7 mouse cellular contexts compared by ENCODE assay signal in the genomic region with DNA sequence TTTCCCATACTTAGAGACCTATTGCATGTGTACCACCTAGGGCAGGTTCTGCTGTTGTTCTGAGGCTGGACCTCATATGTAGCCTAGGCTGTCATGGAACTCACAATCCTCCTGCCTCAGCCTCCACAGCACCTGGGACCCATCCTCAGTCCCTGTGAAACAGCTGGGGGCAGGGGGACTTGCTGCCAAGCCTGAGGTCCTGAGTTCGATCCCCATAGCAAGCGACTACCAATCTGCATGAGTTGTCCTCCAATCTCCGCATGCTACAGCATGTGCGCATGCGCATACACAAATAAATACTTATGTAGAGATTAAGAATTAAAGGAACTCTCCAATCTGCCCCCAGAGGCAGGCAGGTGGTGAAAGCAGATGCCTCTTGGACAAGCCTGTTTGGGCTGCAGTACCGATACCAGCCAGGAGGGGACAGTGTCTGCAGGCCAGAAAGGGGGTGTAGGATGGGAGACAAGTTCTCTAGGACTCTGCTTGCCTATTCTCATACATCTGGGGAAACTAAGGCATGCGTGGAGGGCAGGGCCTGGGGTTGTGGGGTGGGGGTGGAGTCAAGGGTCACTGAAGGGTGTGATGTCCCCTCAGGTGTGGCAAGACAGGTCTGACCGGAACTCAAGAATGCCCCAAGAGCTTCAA. TPM values are rescaled to one million over a fixed set of nuclear protein-coding genes. Genes with fewer than 3 reads are reported as not detected.
DNase-seq lines count a peak whose midpoint lies in the region; ATAC-seq and TF ChIP-seq lines count a peak whose summit lies in the region.

No protein-coding gene starts in this region.

- no peaks in the 10 kb centered on the region for H3K36me3 ChIP-seq in kidney, adult 2 months (ENCODE audit: control insufficient read depth, insufficient read depth, low read length)
- H3K36me3 ChIP-seq in kidney, embryonic 16.5 days (ENCODE audit: insufficient read depth, low read length): no peaks in the 10 kb centered on the region
- H3K36me3 ChIP-seq in ES-Bruce4 (ENCODE audit: control insufficient read depth, insufficient read depth, low read length, poor library complexity, severe bottlenecking): no peaks in the 10 kb centered on the region
- H3K36me3 ChIP-seq in intestine, embryonic 16.5 days (ENCODE audit: control insufficient read depth, insufficient read depth, low read length): no peaks in the 10 kb centered on the region

- peak; percentile 53 for DNase-seq in kidney, adult 2 months
- DNase-seq in c-Kit-negative CD71-positive TER-119-positive erythroid progenitor cells, embryonic 14.5 days (ENCODE audit: low read depth, low spot score): peak; percentile 51
- DNase-seq in naive thymus-derived CD4-positive, alpha-beta T cell, adult 2 months (ENCODE audit: low read depth): peak; percentile 81
- DNase-seq in layer of hippocampus, adult 9-11 months: no peak

- H3K27ac ChIP-seq in kidney, adult 2 months (ENCODE audit: insufficient read depth, low read depth, low read length): no peak overlapping the region
- H3K27ac ChIP-seq in kidney, embryonic 16.5 days (ENCODE audit: low read length): no peak overlapping the region
- no peak overlapping the region for H3K27ac ChIP-seq in ES-Bruce4 (ENCODE audit: insufficient read depth, low read length)
- H3K27ac ChIP-seq in intestine, embryonic 16.5 days (ENCODE audit: low read length): peak overlapping the region; percentile 85

- TF ChIP-seq POLR2A in kidney, adult 2 months (IDR thresholded peaks at IDR 0.05; ENCODE audit: low read depth, low read length): no peak
- no peak for TF ChIP-seq POLR2A in ES-Bruce4 (IDR thresholded peaks at IDR 0.05; ENCODE audit: insufficient read depth, low read length)

- H3K4me3 ChIP-seq in kidney, adult 2 months (ENCODE audit: insufficient read depth, low read depth, low read length): no peak overlapping the region
- no peak overlapping the region for H3K4me3 ChIP-seq in kidney, embryonic 16.5 days (ENCODE audit: low read length)
- peak overlapping the region; percentile 32; the same call in 1 of the 2 replicates for H3K4me3 ChIP-seq in ES-Bruce4 (ENCODE audit: low read depth, low read length)
- H3K4me3 ChIP-seq in intestine, embryonic 16.5 days (ENCODE audit: low read length): no peak overlapping the region

- TF ChIP-seq CTCF in kidney, adult 2 months (conservative IDR thresholded peaks at IDR 0.05; ENCODE audit: insufficient read depth, insufficient read length, low read depth, low read length): peak; percentile 72
- no peak for TF ChIP-seq CTCF in ES-Bruce4 (IDR thresholded peaks at IDR 0.05; ENCODE audit: low read depth, low read length)

- no peak for ATAC-seq in kidney, embryonic 16.5 days (ENCODE audit: low FRiP score, low TSS enrichment)
- no peak for ATAC-seq in intestine, embryonic 16.5 days

- TF ChIP-seq EP300 in ES-Bruce4 (IDR thresholded peaks at IDR 0.05; ENCODE audit: insufficient read depth, low read depth, low read length): no peak

- 62% methylated on average over 8 of the region's 8 CpGs for WGBS in kidney, adult 2 months
- 56% methylated on average over 8 of the region's 8 CpGs for WGBS in kidney, embryonic 16.5 days
- WGBS in intestine, embryonic 16.5 days: 62% methylated on average over 8 of the region's 8 CpGs

- H3K9ac ChIP-seq in kidney, embryonic 16.5 days (replicated peaks; ENCODE audit: low read length): no peak overlapping the region
- no peak overlapping the region for H3K9ac ChIP-seq in ES-Bruce4 (ENCODE audit: low read depth, poor library complexity, severe bottlenecking)
- peak overlapping the region; percentile 24; the same call in 1 of the 2 replicates for H3K9ac ChIP-seq in intestine, embryonic 16.5 days (ENCODE audit: low read depth, low read length)

- H3K27me3 ChIP-seq in kidney, adult 2 months (replicated peaks; ENCODE audit: control insufficient read depth, insufficient read depth, low read length): no peaks in the 10 kb centered on the region
- peaks cover 45% of the 10 kb centered on the region for H3K27me3 ChIP-seq in kidney, embryonic 16.5 days (ENCODE audit: insufficient read depth, low read length)
- H3K27me3 ChIP-seq in ES-Bruce4 (ENCODE audit: control insufficient read depth, insufficient read depth, low read length, poor library complexity, severe bottlenecking): no peaks in the 10 kb centered on the region
- peaks cover 10% of the 10 kb centered on the region; the same call in 1 of the 2 replicates for H3K27me3 ChIP-seq in intestine, embryonic 16.5 days (replicated peaks; ENCODE audit: control insufficient read depth, insufficient read depth, low read length)

- H3K4me2 ChIP-seq in kidney, embryonic 16.5 days (replicated peaks; ENCODE audit: low read depth, low read length): no peak overlapping the region; the same call in 1 of the 2 replicates
- no peak overlapping the region for H3K4me2 ChIP-seq in intestine, embryonic 16.5 days (ENCODE audit: low read depth, low read length)

- H3K9me3 ChIP-seq in kidney, embryonic 16.5 days (ENCODE audit: low read length): no peaks in the 10 kb centered on the region
- H3K9me3 ChIP-seq in ES-Bruce4 (replicated peaks; ENCODE audit: control insufficient read depth, insufficient read depth, low read length, poor library complexity, severe bottlenecking): no peaks in the 10 kb centered on the region
- no peaks in the 10 kb centered on the region for H3K9me3 ChIP-seq in intestine, embryonic 16.5 days (ENCODE audit: control insufficient read depth, low read length)

- peaks cover 12% of the 10 kb centered on the region for H3K4me1 ChIP-seq in kidney, adult 2 months (ENCODE audit: control insufficient read depth, insufficient read depth, low read length)
- peaks cover 37% of the 10 kb centered on the region for H3K4me1 ChIP-seq in kidney, embryonic 16.5 days (ENCODE audit: insufficient read depth, low read length)
- peaks cover 7% of the 10 kb centered on the region for H3K4me1 ChIP-seq in ES-Bruce4 (ENCODE audit: control insufficient read depth, insufficient read depth, low read length)
- H3K4me1 ChIP-seq in intestine, embryonic 16.5 days (ENCODE audit: control insufficient read depth, insufficient read depth, low read length): peaks cover 19% of the 10 kb centered on the region

RNA-seq across cellular contexts. Expression of a gene that starts 3.7 kb away (rescaled TPM):
- 13.2 and 19.0 TPM in 2 replicates for polyA plus RNA-seq in kidney, adult 2 months (2012; rRNA removed)
- 21.9 and 22.6 TPM in 2 replicates for polyA plus RNA-seq in kidney, embryonic 16.5 days (2015; fragmentation: Nextera tagmentation; extraction: Ambion mirVana)
- 41.5 and 42.7 TPM in 2 replicates for polyA plus RNA-seq in ES-Bruce4 (2011; ENCODE audit: insufficient read depth, insufficient read length, low read depth, missing spikeins)
- 53.2 and 56.6 TPM in 2 replicates for polyA plus RNA-seq in intestine, embryonic 16.5 days (2015; fragmentation: Nextera tagmentation; extraction: Ambion mirVana)

RNA-seq across cellular contexts. Expression of a gene that starts 5.1 kb away (rescaled TPM):
- polyA plus RNA-seq in kidney, adult 2 months (2012; rRNA removed): 70.7 and 76.3 TPM in 2 replicates
- 62.9 and 63.9 TPM in 2 replicates for polyA plus RNA-seq in kidney, embryonic 16.5 days (2015; fragmentation: Nextera tagmentation; extraction: Ambion mirVana)
- 28.3 and 31.5 TPM in 2 replicates for polyA plus RNA-seq in ES-Bruce4 (2011; ENCODE audit: insufficient read depth, insufficient read length, low read depth, missing spikeins)
- 35.4 and 40.5 TPM in 2 replicates for polyA plus RNA-seq in intestine, embryonic 16.5 days (2015; fragmentation: Nextera tagmentation; extraction: Ambion mirVana)

RNA-seq across cellular contexts. Expression of a gene that starts 20.9 kb away (rescaled TPM):
- polyA plus RNA-seq in kidney, adult 2 months (2012; rRNA removed): 142 and 147 TPM in 2 replicates
- polyA plus RNA-seq in kidney, embryonic 16.5 days (2015; fragmentation: Nextera tagmentation; extraction: Ambion mirVana): 88.6 and 88.7 TPM in 2 replicates
- 25.8 and 26.4 TPM in 2 replicates for polyA plus RNA-seq in ES-Bruce4 (2011; ENCODE audit: insufficient read depth, insufficient read length, low read depth, missing spikeins)
- 72.2 and 83.1 TPM in 2 replicates for polyA plus RNA-seq in intestine, embryonic 16.5 days (2015; fragmentation: Nextera tagmentation; extraction: Ambion mirVana)

RNA-seq across cellular contexts. Expression of a gene that starts 20.9 kb away (rescaled TPM):
- 130 TPM in 2 replicates for polyA plus RNA-seq in kidney, adult 2 months (2012; rRNA removed)
- 218 and 238 TPM in 2 replicates for polyA plus RNA-seq in kidney, embryonic 16.5 days (2015; fragmentation: Nextera tagmentation; extraction: Ambion mirVana)
- polyA plus RNA-seq in ES-Bruce4 (2011; ENCODE audit: insufficient read depth, insufficient read length, low read depth, missing spikeins): 52.2 and 63.7 TPM in 2 replicates
- 240 and 249 TPM in 2 replicates for polyA plus RNA-seq in intestine, embryonic 16.5 days (2015; fragmentation: Nextera tagmentation; extraction: Ambion mirVana)

RNA-seq across cellular contexts. Expression of a gene that starts 33.3 kb away (rescaled TPM):
- 23.7 and 24.5 TPM in 2 replicates for polyA plus RNA-seq in kidney, adult 2 months (2012; rRNA removed)
- polyA plus RNA-seq in kidney, embryonic 16.5 days (2015; fragmentation: Nextera tagmentation; extraction: Ambion mirVana): 42.3 and 43.2 TPM in 2 replicates
- 17.5 and 18.2 TPM in 2 replicates for polyA plus RNA-seq in ES-Bruce4 (2011; ENCODE audit: insufficient read depth, insufficient read length, low read depth, missing spikeins)
- polyA plus RNA-seq in intestine, embryonic 16.5 days (2015; fragmentation: Nextera tagmentation; extraction: Ambion mirVana): 28.7 and 29.0 TPM in 2 replicates
